Mouse (Mus musculus): ENCODE measurements around the gene Olfr714. TPM values are rescaled to one million over a fixed set of nuclear protein-coding genes. Genes with fewer than 3 reads are reported as not detected.

Gene Olfr714
- not detected in 2 replicates for polyA plus RNA-seq (2012; rRNA removed)

GRCm38 (mm10) chr7:107070681-107071080 lies at the start of gene Olfr714:
Gene Olfr714, plus strand, starts transcription at chr7:107070981.

DNA sequence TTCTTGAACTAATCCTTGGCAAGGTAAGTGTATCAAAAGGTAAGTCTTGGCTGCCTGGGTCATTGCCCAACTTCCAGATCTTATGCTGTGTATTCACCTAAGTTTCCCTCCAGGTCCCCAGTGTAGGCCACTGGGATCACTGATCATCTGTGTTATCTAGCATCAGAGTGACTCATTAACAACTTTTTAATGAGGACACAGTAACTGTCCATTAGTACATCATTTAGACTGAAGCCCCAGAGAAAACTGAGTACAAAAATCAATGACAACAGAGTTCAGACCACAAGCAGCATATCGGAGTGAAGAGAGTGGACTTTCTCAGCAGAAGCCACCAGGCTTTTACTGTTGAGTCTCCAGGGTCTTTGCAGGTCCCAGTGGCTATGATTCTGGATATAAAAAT lies 39.9 kb upstream of the Olfr714 start, which contains the start of gene Olfr713:
Gene Olfr713, plus strand, starts transcription at position 301 of the 400 bp plus-strand sequence.

DNA sequence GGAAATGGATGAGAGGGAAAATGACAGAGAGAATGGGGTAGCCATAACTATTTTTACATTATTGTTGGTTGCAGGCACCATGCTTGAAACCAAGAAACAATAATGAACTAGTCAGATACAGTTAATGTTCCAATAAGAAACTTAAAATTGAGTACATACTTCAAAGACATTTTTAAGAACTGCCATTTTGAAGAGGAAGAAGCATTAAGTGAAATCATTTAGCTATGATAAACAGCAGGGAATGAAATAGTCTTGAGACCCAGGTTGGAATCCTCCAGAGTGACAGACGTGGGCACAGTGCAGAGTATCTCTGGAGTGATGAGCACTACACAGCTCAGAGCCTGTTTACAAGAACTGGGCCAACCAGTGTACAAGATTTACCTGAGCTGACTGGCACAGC lies 22.1 kb downstream of the Olfr714 start, which contains the start of gene Olfr17:
Gene Olfr17, plus strand, starts transcription at position 301 of the 400 bp plus-strand sequence.

GRCm38 (mm10) chr7:107110269-107110668 lies 39.5 kb downstream of the Olfr714 start, which contains the start of gene Olfr715b:
Gene Olfr715b, minus strand, starts transcription at chr7:107110369.

Other genes starting within 250 kb of the Olfr714 start
- gene Olfr702, start 237.1 kb upstream of the Olfr714 start, polyA plus RNA-seq (2012; rRNA removed): not detected in 2 replicates
- not detected in 2 replicates for gene Olfr703, start 227.6 kb upstream of the Olfr714 start, polyA plus RNA-seq (2012; rRNA removed)
- gene Olfr704, start 207.8 kb upstream of the Olfr714 start, polyA plus RNA-seq (2012; rRNA removed): not detected in 2 replicates
- gene Olfr705, start 194.1 kb upstream of the Olfr714 start, polyA plus RNA-seq (2012; rRNA removed): not detected in 2 replicates
- gene Olfr706, start 182.8 kb upstream of the Olfr714 start, polyA plus RNA-seq (2012; rRNA removed): not detected in 2 replicates
- not detected in 2 replicates for gene Olfr707, start 169.7 kb upstream of the Olfr714 start, polyA plus RNA-seq (2012; rRNA removed)
- not detected in 2 replicates for gene Olfr1532-ps1, start 163.0 kb upstream of the Olfr714 start, polyA plus RNA-seq (2012; rRNA removed)
- not detected in 2 replicates for gene Olfr709-ps1, start 138.8 kb upstream of the Olfr714 start, polyA plus RNA-seq (2012; rRNA removed)
- not detected in 2 replicates for gene Olfr710, start 122.7 kb upstream of the Olfr714 start, polyA plus RNA-seq (2012; rRNA removed)
- not detected in 2 replicates for gene Olfr6, start 107.0 kb upstream of the Olfr714 start, polyA plus RNA-seq (2012; rRNA removed)
- not detected in 2 replicates for gene Olfr711, start 95.5 kb upstream of the Olfr714 start, polyA plus RNA-seq (2012; rRNA removed)
- not detected in 2 replicates for gene Olfr2, start 64.9 kb upstream of the Olfr714 start, polyA plus RNA-seq (2012; rRNA removed)
- gene Olfr713, start 39.8 kb upstream of the Olfr714 start, polyA plus RNA-seq (2012; rRNA removed): not detected in 2 replicates
- gene Olfr17, start 22.2 kb downstream of the Olfr714 start, polyA plus RNA-seq (2012; rRNA removed): not detected in 2 replicates
- gene Olfr715b, start 39.4 kb downstream of the Olfr714 start, polyA plus RNA-seq (2012; rRNA removed): not detected in 2 replicates
- gene Olfr715, start 60.1 kb downstream of the Olfr714 start, polyA plus RNA-seq (2012; rRNA removed): not detected in 2 replicates
- not detected in 2 replicates for gene Olfr716, start 67.3 kb downstream of the Olfr714 start, polyA plus RNA-seq (2012; rRNA removed)
- gene Nlrp14, start 96.0 kb downstream of the Olfr714 start, polyA plus RNA-seq (2012; rRNA removed): not detected in 2 replicates
- gene Rbmxl2, start 138.5 kb downstream of the Olfr714 start, polyA plus RNA-seq (2012; rRNA removed): not detected in 2 replicates

All from colon, adult 2 months (tissue).